ENCODE assay signal across 8 mouse cellular contexts in the genomic region with DNA sequence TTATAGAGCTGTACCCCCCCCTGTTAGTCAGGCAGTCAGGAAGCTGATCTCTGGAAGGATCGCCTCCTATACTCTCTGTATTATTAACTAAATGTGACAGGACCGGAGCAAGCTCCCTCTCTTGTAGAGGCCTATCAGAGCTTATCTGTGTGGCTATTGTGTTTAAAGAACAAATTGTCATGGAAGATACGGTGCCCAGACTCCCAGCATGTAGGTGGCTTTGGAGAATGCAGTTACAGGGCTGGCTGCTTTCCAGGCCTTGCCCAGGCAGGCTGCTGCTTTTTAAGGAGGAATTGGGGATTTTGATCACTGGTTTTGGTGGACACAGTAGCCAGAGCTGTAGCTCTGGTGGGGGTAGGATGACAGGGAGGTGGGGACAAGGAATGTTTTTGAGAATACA.
DNase-seq lines count a peak whose midpoint lies in the region; ATAC-seq and TF ChIP-seq lines count a peak whose summit lies in the region.

No protein-coding gene starts in this region.

- peaks cover 10% of the 10 kb centered on the region for H3K36me3 ChIP-seq in midbrain, embryonic 10.5 days
- H3K36me3 ChIP-seq in midbrain, embryonic 15.5 days (replicated peaks): no peaks in the 10 kb centered on the region
- no peaks in the 10 kb centered on the region for H3K36me3 ChIP-seq in forebrain, postnatal 0 days (ENCODE audit: insufficient read depth)

- no peak overlapping the region; the same call in none of the 2 replicates for H3K4me3 ChIP-seq in gastrocnemius, adult 2 months
- no peak overlapping the region for H3K4me3 ChIP-seq in midbrain, embryonic 10.5 days
- no peak overlapping the region for H3K4me3 ChIP-seq in midbrain, embryonic 15.5 days
- no peak overlapping the region for H3K4me3 ChIP-seq in forebrain, postnatal 0 days (ENCODE audit: low read depth, low read length)

- no peak overlapping the region for H3K9ac ChIP-seq in midbrain, embryonic 15.5 days
- H3K9ac ChIP-seq in forebrain, postnatal 0 days: no peak overlapping the region

- H3K4me1 ChIP-seq in midbrain, embryonic 10.5 days: peaks cover 18% of the 10 kb centered on the region
- H3K4me1 ChIP-seq in midbrain, embryonic 15.5 days: 0 out of 2 replicates have a peak, but pooled peaks cover 3% of the 10 kb centered on the region
- H3K4me1 ChIP-seq in forebrain, postnatal 0 days (ENCODE audit: insufficient read depth): no peaks in the 10 kb centered on the region; the same call in 1 of the 2 replicates

- peak overlapping the region; percentile 75 for H3K27ac ChIP-seq in gastrocnemius, adult 2 months
- 0 out of 2 replicates have a peak overlapping the region, but pooled peaks have one; percentile 13 for H3K27ac ChIP-seq in midbrain, embryonic 10.5 days (replicated peaks)
- H3K27ac ChIP-seq in midbrain, embryonic 15.5 days: no peak overlapping the region
- H3K27ac ChIP-seq in forebrain, postnatal 0 days (ENCODE audit: low read depth, low read length): no peak overlapping the region

- no peaks in the 10 kb centered on the region for H3K9me3 ChIP-seq in midbrain, embryonic 10.5 days (replicated peaks)
- H3K9me3 ChIP-seq in midbrain, embryonic 15.5 days: no peaks in the 10 kb centered on the region
- H3K9me3 ChIP-seq in forebrain, postnatal 0 days (ENCODE audit: low read length): no peaks in the 10 kb centered on the region

- no peaks in the 10 kb centered on the region for H3K27me3 ChIP-seq in midbrain, embryonic 10.5 days (ENCODE audit: low read depth, poor library complexity, severe bottlenecking)
- no peaks in the 10 kb centered on the region for H3K27me3 ChIP-seq in midbrain, embryonic 15.5 days (replicated peaks)
- no peaks in the 10 kb centered on the region for H3K27me3 ChIP-seq in forebrain, postnatal 0 days (ENCODE audit: insufficient read depth, low read length)

- no peak for ATAC-seq in midbrain, embryonic 15.5 days (replicated peaks)
- no peak for ATAC-seq in forebrain, postnatal 0 days

- no peak for DNase-seq in gastrocnemius, adult 2 months
- no peak for DNase-seq in gastrocnemius, postnatal 4 days (ENCODE audit: low spot score in 2 of 2)
- DNase-seq in midbrain, embryonic 10.5 days (ENCODE audit: low spot score): no peak
- DNase-seq in cerebellum, postnatal 36 days: peak; percentile 72 to 73
- DNase-seq in right cerebral cortex, postnatal 36 days (ENCODE audit: low spot score in 2 of 2): peak; percentile 29 to 41
- DNase-seq in forebrain, postnatal 0 days: no peak
- no peak for DNase-seq in embryo, embryonic 11 days

- WGBS in midbrain, embryonic 10.5 days: 34% methylated on average over 3 of the region's 3 CpGs
- 13% methylated on average over 3 of the region's 3 CpGs for WGBS in midbrain, embryonic 15.5 days
- WGBS in forebrain, postnatal 0 days: 22% methylated on average over 3 of the region's 3 CpGs

- intact Hi-C loops in gastrocnemius, adult 2 months (cut with DNase I): loop anchor here (5.0 kb wide), 1 partner anchor 70 kb away; no protein-coding TSS in a partner anchor

- no peak overlapping the region for H3K4me2 ChIP-seq in midbrain, embryonic 15.5 days
- no peak overlapping the region for H3K4me2 ChIP-seq in forebrain, postnatal 0 days (ENCODE audit: low read depth)

- TF ChIP-seq CTCF in gastrocnemius, adult 2 months (IDR thresholded peaks at IDR 0.05): no peak
- no peak for TF ChIP-seq CTCF in forebrain, postnatal 0 days (IDR thresholded peaks at IDR 0.05; ENCODE audit: low read depth)

Comparison
In these comparisons a context has a peak if more than half of its experiments do, and no peak if none do; other contexts are left out.
1. H3K27ac ChIP-seq: peak in gastrocnemius, adult 2 months (single experiment) and midbrain, embryonic 10.5 days (single experiment); none in midbrain, embryonic 15.5 days (single experiment) and forebrain, postnatal 0 days (single experiment).
2. DNase-seq: peak in cerebellum, postnatal 36 days (2 of 2) and right cerebral cortex, postnatal 36 days (2 of 2); none in gastrocnemius, adult 2 months (single experiment), gastrocnemius, postnatal 4 days (0 of 2), midbrain, embryonic 10.5 days (single experiment), forebrain, postnatal 0 days (single experiment) and embryo, embryonic 11 days (single experiment).